Mouse (Mus musculus): ENCODE measurements at regions not wholly inside any gene's neighbourhood (a gene's known extent, or its start where the extent isn't known, plus 50 kb on each side); places are given as distances from the start of the nearest gene placed in this dataset.

GRCm38 (mm10) chr2:180397723-180398480, 58.1 kb upstream of the Slco4a1 start:
- H3K9me3 ChIP-seq = no peaks in the 10 kb centered on the region
- no peak overlapping the region for H3K4me3 ChIP-seq (replicated peaks)
- peaks cover 59% of the 10 kb centered on the region for H3K27me3 ChIP-seq (replicated peaks)
- H3K4me1 ChIP-seq = peaks cover 13% of the 10 kb centered on the region
- H3K36me3 ChIP-seq (replicated peaks; ENCODE audit: low read length) = no peaks in the 10 kb centered on the region
- TF ChIP-seq GATA1 (IDR thresholded peaks at IDR 0.05; ENCODE audit: borderline replicate concordance, low read length) = no peak
- no peak for TF ChIP-seq FLI1 (IDR thresholded peaks at IDR 0.05; ENCODE audit: low read length)

- no peaks in the 10 kb centered on the region for H3K36me3 ChIP-seq (replicated peaks; ENCODE audit: low read length)
- H3K9me3 ChIP-seq = no peaks in the 10 kb centered on the region
- peaks cover 59% of the 10 kb centered on the region for H3K27me3 ChIP-seq (replicated peaks)
- peaks cover 13% of the 10 kb centered on the region for H3K4me1 ChIP-seq
- no peak overlapping the region for H3K4me3 ChIP-seq (replicated peaks)
- TF ChIP-seq GATA1 (IDR thresholded peaks at IDR 0.05; ENCODE audit: borderline replicate concordance, low read length) (no peak), FLI1 (IDR thresholded peaks at IDR 0.05; ENCODE audit: low read length) (no peak)
Observed at GRCm38 (mm10) chr2:180396664-180397377, 59.2 kb upstream of the Slco4a1 start.

DNA sequence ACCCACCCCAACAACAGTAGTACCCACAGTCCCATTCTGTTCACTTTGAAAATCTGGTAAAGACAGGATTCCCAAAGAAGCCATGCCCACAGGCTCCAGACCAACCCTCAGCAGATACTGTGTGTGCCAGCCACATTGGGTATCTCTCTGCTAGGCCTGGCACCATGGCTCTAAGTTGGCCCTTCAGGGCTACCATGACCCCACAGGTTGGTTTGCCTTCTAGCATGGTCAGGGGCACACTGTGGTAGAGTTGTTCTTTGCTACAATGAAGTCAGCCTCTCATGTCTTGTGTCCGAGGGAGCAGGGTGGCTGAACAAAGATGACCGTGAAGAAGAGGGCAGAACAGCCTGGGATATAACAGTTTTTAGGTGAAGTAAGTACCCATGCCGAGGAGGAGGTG, 59.8 kb upstream of the Slco4a1 start:
- Histone ChIP-seq H3K36me3 (replicated peaks; ENCODE audit: low read length) (no peaks in the 10 kb centered on the region), H3K4me1 (peaks cover 13% of the 10 kb centered on the region), H3K27me3 (replicated peaks) (peaks cover 63% of the 10 kb centered on the region), H3K4me3 (replicated peaks) (no peak overlapping the region), H3K9me3 (no peaks in the 10 kb centered on the region)
- TF ChIP-seq GATA1 (IDR thresholded peaks at IDR 0.05; ENCODE audit: borderline replicate concordance, low read length) (no peak), FLI1 (IDR thresholded peaks at IDR 0.05; ENCODE audit: low read length) (no peak)

DNA sequence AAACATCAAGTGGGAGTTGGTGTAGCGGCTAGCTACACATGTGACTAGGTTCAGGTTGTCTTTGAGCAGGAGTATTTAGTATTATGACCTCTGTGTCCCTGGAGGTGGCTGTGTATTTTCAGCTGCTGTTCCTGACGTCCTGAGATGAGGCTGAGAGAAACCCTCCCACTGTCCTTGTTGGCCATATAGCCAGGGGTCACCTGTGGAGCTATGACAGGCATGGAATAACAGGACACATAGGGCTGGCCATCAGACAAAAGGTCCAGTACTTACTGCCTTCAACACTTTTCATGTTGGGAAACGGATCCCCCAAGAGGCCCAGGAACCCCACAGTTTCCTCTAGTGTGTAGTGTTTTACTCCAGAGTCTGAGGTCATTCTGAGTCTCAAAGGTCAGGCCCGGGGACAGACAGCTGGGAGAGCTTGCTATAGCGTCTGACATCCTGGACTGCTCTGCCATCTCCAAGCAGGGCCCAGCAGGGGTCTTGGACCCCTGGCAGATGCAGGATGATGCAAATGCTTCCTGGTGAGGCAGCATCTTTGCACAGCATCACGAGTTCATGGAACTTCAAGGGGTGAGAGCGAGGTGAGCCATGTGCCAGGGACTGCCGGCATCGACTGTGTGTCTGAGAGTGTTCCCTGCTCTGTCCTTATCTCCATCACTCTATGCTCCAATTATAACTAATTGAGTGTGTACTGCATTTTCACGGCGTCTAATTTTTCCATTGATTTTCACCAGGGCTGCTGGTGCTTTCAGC, 60.6 kb upstream of the Slco4a1 start:
- H3K4me1 ChIP-seq = peaks cover 13% of the 10 kb centered on the region
- TF ChIP-seq GATA1 (IDR thresholded peaks at IDR 0.05; ENCODE audit: borderline replicate concordance, low read length) = no peak
- no peak for TF ChIP-seq FLI1 (IDR thresholded peaks at IDR 0.05; ENCODE audit: low read length)
- no peaks in the 10 kb centered on the region for H3K36me3 ChIP-seq (replicated peaks; ENCODE audit: low read length)
- no peaks in the 10 kb centered on the region for H3K9me3 ChIP-seq
- H3K4me3 ChIP-seq (replicated peaks) = no peak overlapping the region
- H3K27me3 ChIP-seq (replicated peaks) = peaks cover 70% of the 10 kb centered on the region

- Histone ChIP-seq H3K36me3 (replicated peaks; ENCODE audit: low read length) (no peaks in the 10 kb centered on the region), H3K4me1 (peaks cover 3% of the 10 kb centered on the region; the same call in 1 of the 2 replicates), H3K9me3 (no peaks in the 10 kb centered on the region), H3K4me3 (replicated peaks) (no peak overlapping the region), H3K27me3 (replicated peaks) (peaks cover 76% of the 10 kb centered on the region)
- no peak for TF ChIP-seq GATA1 (IDR thresholded peaks at IDR 0.05; ENCODE audit: borderline replicate concordance, low read length)
- no peak for TF ChIP-seq FLI1 (IDR thresholded peaks at IDR 0.05; ENCODE audit: low read length)
Observed at GRCm38 (mm10) chr2:180392846-180393700, 58.6 kb upstream of the Gata5 start.

- Histone ChIP-seq H3K27me3 (replicated peaks) (peaks cover 76% of the 10 kb centered on the region), H3K9me3 (no peaks in the 10 kb centered on the region), H3K36me3 (replicated peaks; ENCODE audit: low read length) (no peaks in the 10 kb centered on the region), H3K4me1 (peaks cover 3% of the 10 kb centered on the region; the same call in 1 of the 2 replicates), H3K4me3 (replicated peaks) (no peak overlapping the region)
- TF ChIP-seq GATA1 (IDR thresholded peaks at IDR 0.05; ENCODE audit: borderline replicate concordance, low read length) = no peak
- no peak for TF ChIP-seq FLI1 (IDR thresholded peaks at IDR 0.05; ENCODE audit: low read length)
Observed at GRCm38 (mm10) chr2:180392298-180392697, 57.8 kb upstream of the Gata5 start.

DNA sequence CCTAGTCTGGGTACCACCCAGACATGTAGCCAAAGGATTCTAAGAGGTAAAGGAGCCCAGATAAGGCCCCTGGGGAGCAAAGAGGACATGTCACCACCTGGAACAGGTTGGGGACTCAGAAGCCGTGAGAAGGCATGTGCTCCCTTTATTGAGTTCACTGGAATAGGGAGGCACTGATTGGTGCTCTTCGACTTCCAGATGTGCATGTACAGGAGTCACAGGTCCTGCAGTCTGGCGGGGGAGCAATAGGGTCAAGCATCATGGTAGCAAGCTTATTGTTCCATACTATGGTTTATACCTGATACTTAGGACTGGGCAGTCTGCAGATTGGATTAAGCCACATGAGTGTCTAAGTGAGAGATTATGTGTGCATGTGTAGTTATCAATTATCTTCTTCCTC, 56.9 kb upstream of the Gata5 start:
- Histone ChIP-seq H3K4me3 (replicated peaks) (no peak overlapping the region), H3K36me3 (replicated peaks; ENCODE audit: low read length) (no peaks in the 10 kb centered on the region), H3K27me3 (replicated peaks) (peaks cover 78% of the 10 kb centered on the region), H3K4me1 (peaks cover 3% of the 10 kb centered on the region; the same call in 1 of the 2 replicates), H3K9me3 (no peaks in the 10 kb centered on the region)
- TF ChIP-seq GATA1 (IDR thresholded peaks at IDR 0.05; ENCODE audit: borderline replicate concordance, low read length) = no peak
- no peak for TF ChIP-seq FLI1 (IDR thresholded peaks at IDR 0.05; ENCODE audit: low read length)

- H3K4me1 ChIP-seq = no peaks in the 10 kb centered on the region; the same call in 1 of the 2 replicates
- TF ChIP-seq GATA1 (IDR thresholded peaks at IDR 0.05; ENCODE audit: borderline replicate concordance, low read length) (no peak), FLI1 (IDR thresholded peaks at IDR 0.05; ENCODE audit: low read length) (no peak)
- H3K4me3 ChIP-seq (replicated peaks) = no peak overlapping the region
- H3K36me3 ChIP-seq (replicated peaks; ENCODE audit: low read length) = no peaks in the 10 kb centered on the region
- H3K27me3 ChIP-seq (replicated peaks) = peaks cover 80% of the 10 kb centered on the region
- no peaks in the 10 kb centered on the region for H3K9me3 ChIP-seq
Observed at GRCm38 (mm10) chr2:180390216-180390996, 55.9 kb upstream of the Gata5 start.

All from megakaryocyte, embryonic 14.5 days (primary cell).